Mouse (Mus musculus): ENCODE results near the gene Ly75.

The Ly75 gene

GRCm38 (mm10) chr2:60375126-60375525 is 8.0 kb downstream of the Ly75 start:
- DNase-seq (ENCODE audit: low spot score in 2 of 2), result no peak

- no peak for DNase-seq (ENCODE audit: low spot score in 2 of 2)
Observed at GRCm38 (mm10) chr2:60370188-60370587, 12.9 kb downstream of the Ly75 start.

- no peak for DNase-seq (ENCODE audit: low spot score in 2 of 2)
Observed at GRCm38 (mm10) chr2:60369454-60369853, 13.6 kb downstream of the Ly75 start.

GRCm38 (mm10) chr2:60367871-60368270 is 15.2 kb downstream of the Ly75 start:
- no peak for DNase-seq (ENCODE audit: low spot score in 2 of 2)

GRCm38 (mm10) chr2:60367204-60367603 is 15.9 kb downstream of the Ly75 start:
- no peak for DNase-seq (ENCODE audit: low spot score in 2 of 2)

- no peak for DNase-seq (ENCODE audit: low spot score in 2 of 2)
Observed at GRCm38 (mm10) chr2:60365820-60366610, 17.1 kb downstream of the Ly75 start.

- DNase-seq (ENCODE audit: low spot score in 2 of 2), result no peak
Observed at GRCm38 (mm10) chr2:60365138-60365775, 17.8 kb downstream of the Ly75 start.

- DNase-seq (ENCODE audit: low spot score in 2 of 2), result no peak
Observed at GRCm38 (mm10) chr2:60362146-60362545, 21.0 kb downstream of the Ly75 start.

GRCm38 (mm10) chr2:60359796-60360195 is 23.3 kb downstream of the Ly75 start:
- no peak for DNase-seq (ENCODE audit: low spot score in 2 of 2)

- no peak for DNase-seq (ENCODE audit: low spot score in 2 of 2)
Observed at GRCm38 (mm10) chr2:60355388-60355683, 27.8 kb downstream of the Ly75 start.

- DNase-seq (ENCODE audit: low spot score in 2 of 2), result no peak
Observed at GRCm38 (mm10) chr2:60354541-60355387, 28.3 kb downstream of the Ly75 start.

- DNase-seq (ENCODE audit: low spot score in 2 of 2), result no peak
Observed at GRCm38 (mm10) chr2:60352296-60352695, 30.8 kb downstream of the Ly75 start.

GRCm38 (mm10) chr2:60351781-60352180 is 31.3 kb downstream of the Ly75 start:
- DNase-seq (ENCODE audit: low spot score in 2 of 2), result no peak

- DNase-seq (ENCODE audit: low spot score in 2 of 2), result no peak
Observed at GRCm38 (mm10) chr2:60347875-60348274, 35.2 kb downstream of the Ly75 start.

- no peak for DNase-seq (ENCODE audit: low spot score in 2 of 2)
Observed at GRCm38 (mm10) chr2:60346531-60346930, 36.6 kb downstream of the Ly75 start.

GRCm38 (mm10) chr2:60345717-60346116 is 37.4 kb downstream of the Ly75 start:
- DNase-seq (ENCODE audit: low spot score in 2 of 2), result no peak

GRCm38 (mm10) chr2:60343607-60344289 is 39.4 kb downstream of the Ly75 start:
- DNase-seq (ENCODE audit: low spot score in 2 of 2), result no peak

GRCm38 (mm10) chr2:60342107-60342880 is 40.8 kb downstream of the Ly75 start:
- DNase-seq (ENCODE audit: low spot score in 2 of 2), result no peak

- no peak for DNase-seq (ENCODE audit: low spot score in 2 of 2)
Observed at GRCm38 (mm10) chr2:60337937-60338336, 45.2 kb downstream of the Ly75 start.

- DNase-seq (ENCODE audit: low spot score in 2 of 2), result no peak
Observed at GRCm38 (mm10) chr2:60328641-60329040, 54.5 kb downstream of the Ly75 start.

- DNase-seq (ENCODE audit: low spot score in 2 of 2), result no peak
Observed at GRCm38 (mm10) chr2:60327581-60327980, 55.5 kb downstream of the Ly75 start.
